Mouse (Mus musculus): ENCODE measurements at regions not wholly inside any gene's neighbourhood (a gene's known extent, or its start where the extent isn't known, plus 50 kb on each side); places are given as distances from the start of the nearest gene placed in this dataset.
A peak's percentile ranks its signal among the peaks of the same experiment; 100 is the strongest.

DNA sequence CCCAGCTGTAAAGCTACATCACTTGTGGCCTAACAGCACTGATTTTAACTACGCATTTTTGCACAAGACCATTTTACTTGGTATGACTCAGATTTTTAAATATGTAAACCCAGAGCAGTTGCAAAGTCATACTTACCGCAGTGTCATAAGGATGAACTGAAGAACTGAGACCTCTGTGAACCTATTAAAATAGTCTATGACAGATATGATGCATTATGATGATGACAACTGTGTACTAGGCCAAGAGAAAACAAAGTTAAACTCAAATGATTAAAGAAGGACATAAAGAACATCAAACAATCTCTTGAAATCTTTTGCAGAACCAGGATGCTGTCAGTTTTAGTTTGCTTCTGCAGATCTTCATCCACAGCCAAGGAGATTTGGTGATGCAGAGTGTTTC, 3483.3 kb upstream of the Gm7489 start:
- no peak for DNase-seq (ENCODE audit: extremely low read depth, low read depth, low spot score)
- TF ChIP-seq CTCF (IDR thresholded peaks at IDR 0.05; ENCODE audit: low read depth, low read length) (no peak), POLR2A (IDR thresholded peaks at IDR 0.05; ENCODE audit: extremely low read depth, insufficient read depth, low read length) (no peak)
- 94% methylated on average over 2 of the region's 2 CpGs for WGBS
- Histone ChIP-seq H3K4me1 (ENCODE audit: control insufficient read depth, insufficient read depth, low read length) (no peaks in the 10 kb centered on the region; the same call in 1 of the 2 replicates), H3K9ac (ENCODE audit: low read depth, low read length) (no peak overlapping the region), H3K27me3 (ENCODE audit: control insufficient read depth, insufficient read depth, low read length) (no peaks in the 10 kb centered on the region), H3K79me2 (ENCODE audit: control insufficient read depth, insufficient read depth, low read length) (no peaks in the 10 kb centered on the region), H3K36me3 (ENCODE audit: control insufficient read depth, insufficient read depth, low read length) (no peaks in the 10 kb centered on the region), H3K27ac (replicated peaks; ENCODE audit: insufficient read depth, low read depth, low read length) (no peak overlapping the region), H3K4me3 (ENCODE audit: insufficient read depth, low read depth, low read length) (no peak overlapping the region)

DNA sequence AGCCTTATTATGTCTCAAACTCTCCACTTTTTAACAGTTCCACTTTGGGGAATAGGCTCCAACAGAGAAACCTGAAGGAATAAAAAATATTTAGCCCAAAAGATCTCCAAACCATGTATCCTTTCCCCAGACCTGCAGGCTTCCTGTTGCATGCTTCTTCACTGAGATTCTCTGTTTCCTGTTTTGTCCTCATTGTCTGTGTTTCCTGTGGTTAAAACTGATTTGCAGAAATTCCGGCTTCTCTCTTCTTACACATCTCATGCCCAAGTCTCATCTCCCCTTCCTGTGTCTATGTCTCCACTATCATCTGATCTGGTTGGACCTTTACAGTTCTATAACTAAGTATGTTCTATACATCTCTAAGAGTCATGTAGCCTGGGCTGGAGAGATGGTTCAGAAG, 3482.2 kb upstream of the Gm7489 start:
- Histone ChIP-seq H3K4me3 (ENCODE audit: insufficient read depth, low read depth, low read length) (no peak overlapping the region), H3K9ac (ENCODE audit: low read depth, low read length) (no peak overlapping the region), H3K4me1 (ENCODE audit: control insufficient read depth, insufficient read depth, low read length) (no peaks in the 10 kb centered on the region; the same call in 1 of the 2 replicates), H3K36me3 (ENCODE audit: control insufficient read depth, insufficient read depth, low read length) (no peaks in the 10 kb centered on the region), H3K79me2 (ENCODE audit: control insufficient read depth, insufficient read depth, low read length) (no peaks in the 10 kb centered on the region), H3K27ac (replicated peaks; ENCODE audit: insufficient read depth, low read depth, low read length) (no peak overlapping the region), H3K27me3 (ENCODE audit: control insufficient read depth, insufficient read depth, low read length) (no peaks in the 10 kb centered on the region)
- TF ChIP-seq CTCF (IDR thresholded peaks at IDR 0.05; ENCODE audit: low read depth, low read length) (no peak), POLR2A (IDR thresholded peaks at IDR 0.05; ENCODE audit: extremely low read depth, insufficient read depth, low read length) (no peak)
- DNase-seq (ENCODE audit: extremely low read depth, low read depth, low spot score): no peak
- 66% methylated on average over 1 of the region's 1 CpGs for WGBS

DNA sequence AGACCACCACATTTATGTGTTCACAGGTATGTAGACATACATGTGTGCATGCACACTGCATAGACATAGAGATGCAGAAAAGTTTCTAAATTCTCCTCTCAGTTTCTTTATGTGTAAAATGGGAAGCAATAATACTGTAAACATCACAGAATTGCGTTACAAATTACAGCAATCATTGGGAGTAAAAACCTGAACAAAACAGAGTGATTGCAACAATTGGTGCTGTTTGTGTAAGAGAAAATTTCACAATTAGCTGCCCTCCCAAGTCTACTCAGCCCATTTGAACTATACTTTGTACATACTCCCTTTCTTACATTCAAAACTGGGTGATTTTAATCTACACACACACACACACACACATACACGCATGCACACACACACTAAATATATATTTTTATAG, 3480.8 kb upstream of the Gm7489 start:
- Histone ChIP-seq H3K27ac (replicated peaks; ENCODE audit: insufficient read depth, low read depth, low read length) (no peak overlapping the region), H3K27me3 (ENCODE audit: control insufficient read depth, insufficient read depth, low read length) (no peaks in the 10 kb centered on the region), H3K9ac (ENCODE audit: low read depth, low read length) (no peak overlapping the region), H3K4me3 (ENCODE audit: insufficient read depth, low read depth, low read length) (no peak overlapping the region), H3K79me2 (ENCODE audit: control insufficient read depth, insufficient read depth, low read length) (no peaks in the 10 kb centered on the region), H3K4me1 (ENCODE audit: control insufficient read depth, insufficient read depth, low read length) (no peaks in the 10 kb centered on the region; the same call in 1 of the 2 replicates), H3K36me3 (ENCODE audit: control insufficient read depth, insufficient read depth, low read length) (no peaks in the 10 kb centered on the region)
- DNase-seq (ENCODE audit: extremely low read depth, low read depth, low spot score): peak; percentile 15
- 57% methylated on average over 2 of the region's 2 CpGs for WGBS
- TF ChIP-seq CTCF (IDR thresholded peaks at IDR 0.05; ENCODE audit: low read depth, low read length) (no peak), POLR2A (IDR thresholded peaks at IDR 0.05; ENCODE audit: extremely low read depth, insufficient read depth, low read length) (no peak)

DNA sequence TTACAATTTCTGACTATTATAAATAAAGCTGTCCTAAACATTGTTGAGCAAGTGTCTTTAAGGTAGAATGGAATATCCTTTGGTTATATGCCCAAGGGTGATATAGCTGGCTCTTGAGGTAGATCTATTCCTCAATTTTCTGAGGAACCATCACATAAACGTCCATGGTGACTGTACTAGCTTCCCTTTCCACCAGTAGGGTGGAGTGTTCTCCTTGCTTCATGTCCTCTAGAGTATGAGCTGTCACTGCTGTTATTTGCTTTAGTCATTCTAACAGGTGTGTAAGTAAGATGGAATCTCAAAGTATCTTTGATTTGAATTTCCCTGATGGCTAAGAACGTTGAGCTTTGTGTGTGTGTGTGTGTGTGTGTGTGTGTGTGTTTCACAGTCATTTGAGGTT, 3475.7 kb upstream of the Gm7489 start:
- TF ChIP-seq CTCF (IDR thresholded peaks at IDR 0.05; ENCODE audit: low read depth, low read length) (no peak), POLR2A (IDR thresholded peaks at IDR 0.05; ENCODE audit: extremely low read depth, insufficient read depth, low read length) (no peak)
- H3K27me3 ChIP-seq (ENCODE audit: control insufficient read depth, insufficient read depth, low read length): no peaks in the 10 kb centered on the region
- H3K79me2 ChIP-seq (ENCODE audit: control insufficient read depth, insufficient read depth, low read length): no peaks in the 10 kb centered on the region
- no peak for DNase-seq (ENCODE audit: extremely low read depth, low read depth, low spot score)
- H3K4me3 ChIP-seq (ENCODE audit: insufficient read depth, low read depth, low read length): no peak overlapping the region
- 46% methylated on average over 2 of the region's 2 CpGs for WGBS
- no peak overlapping the region for H3K27ac ChIP-seq (replicated peaks; ENCODE audit: insufficient read depth, low read depth, low read length)
- H3K9ac ChIP-seq (ENCODE audit: low read depth, low read length): no peak overlapping the region
- no peaks in the 10 kb centered on the region for H3K36me3 ChIP-seq (ENCODE audit: control insufficient read depth, insufficient read depth, low read length)
- H3K4me1 ChIP-seq (ENCODE audit: control insufficient read depth, insufficient read depth, low read length): no peaks in the 10 kb centered on the region

DNA sequence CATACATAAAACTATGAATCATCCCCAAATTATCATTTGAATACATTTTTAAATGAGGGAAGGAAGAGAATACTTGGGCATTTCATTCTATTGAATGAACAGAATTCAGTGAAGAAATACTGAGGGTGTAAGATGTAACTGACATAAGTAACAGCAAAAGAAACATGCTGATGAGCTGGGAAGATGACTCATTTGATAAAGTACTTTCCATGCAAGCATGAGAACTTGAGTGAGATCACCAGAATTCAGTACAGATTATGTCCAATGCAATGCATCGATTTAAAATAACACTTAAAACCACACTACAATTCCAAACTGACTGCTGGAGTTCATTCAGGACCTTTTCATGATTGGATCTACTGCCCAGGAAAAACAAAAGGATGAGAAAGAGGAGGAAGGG, 3467.1 kb upstream of the Gm7489 start:
- Histone ChIP-seq H3K4me3 (ENCODE audit: insufficient read depth, low read depth, low read length) (no peak overlapping the region), H3K4me1 (ENCODE audit: control insufficient read depth, insufficient read depth, low read length) (no peaks in the 10 kb centered on the region), H3K27me3 (ENCODE audit: control insufficient read depth, insufficient read depth, low read length) (no peaks in the 10 kb centered on the region), H3K27ac (replicated peaks; ENCODE audit: insufficient read depth, low read depth, low read length) (no peak overlapping the region), H3K36me3 (ENCODE audit: control insufficient read depth, insufficient read depth, low read length) (no peaks in the 10 kb centered on the region), H3K79me2 (ENCODE audit: control insufficient read depth, insufficient read depth, low read length) (no peaks in the 10 kb centered on the region), H3K9ac (ENCODE audit: low read depth, low read length) (no peak overlapping the region)
- DNase-seq (ENCODE audit: extremely low read depth, low read depth, low spot score): no peak
- 91% methylated on average over 1 of the region's 1 CpGs for WGBS
- TF ChIP-seq CTCF (IDR thresholded peaks at IDR 0.05; ENCODE audit: low read depth, low read length): no peak
- TF ChIP-seq POLR2A (IDR thresholded peaks at IDR 0.05; ENCODE audit: extremely low read depth, insufficient read depth, low read length): no peak

DNA sequence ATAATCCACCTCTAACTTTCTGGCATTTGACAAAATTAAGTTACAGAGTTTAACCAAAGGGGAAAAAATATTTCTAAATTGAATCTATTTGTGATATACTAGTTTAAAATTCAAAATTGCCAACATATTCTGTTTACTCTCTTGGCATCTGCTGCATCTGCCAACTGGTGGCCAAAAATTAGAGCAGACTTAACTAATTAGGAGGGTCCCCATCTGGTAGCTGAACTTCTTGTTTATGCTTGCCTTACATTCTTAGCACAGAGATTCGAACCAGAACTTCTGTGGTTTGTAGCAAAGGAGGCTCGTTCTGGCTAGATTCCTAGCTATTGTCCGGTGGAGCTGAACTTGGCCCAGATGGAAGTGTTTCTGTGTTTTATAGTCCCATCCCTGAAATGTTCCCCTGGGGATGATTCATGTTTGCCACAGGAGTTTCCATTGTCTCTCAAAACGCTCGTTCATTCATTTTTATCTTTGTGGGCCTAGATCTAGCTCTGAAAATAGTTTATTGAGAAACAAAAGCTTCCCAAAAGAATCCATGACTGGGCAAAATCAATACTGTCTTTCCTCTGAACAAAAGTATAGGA, 3461.5 kb upstream of the Gm7489 start:
- Histone ChIP-seq H3K4me3 (ENCODE audit: insufficient read depth, low read depth, low read length) (no peak overlapping the region), H3K36me3 (ENCODE audit: control insufficient read depth, insufficient read depth, low read length) (no peaks in the 10 kb centered on the region), H3K79me2 (ENCODE audit: control insufficient read depth, insufficient read depth, low read length) (no peaks in the 10 kb centered on the region), H3K27me3 (ENCODE audit: control insufficient read depth, insufficient read depth, low read length) (no peaks in the 10 kb centered on the region), H3K4me1 (ENCODE audit: control insufficient read depth, insufficient read depth, low read length) (no peaks in the 10 kb centered on the region), H3K9ac (ENCODE audit: low read depth, low read length) (no peak overlapping the region), H3K27ac (replicated peaks; ENCODE audit: insufficient read depth, low read depth, low read length) (no peak overlapping the region)
- WGBS: 72% methylated on average over 5 of the region's 5 CpGs
- DNase-seq (ENCODE audit: extremely low read depth, low read depth, low spot score): no peak
- TF ChIP-seq POLR2A (IDR thresholded peaks at IDR 0.05; ENCODE audit: extremely low read depth, insufficient read depth, low read length) (no peak), CTCF (IDR thresholded peaks at IDR 0.05; ENCODE audit: low read depth, low read length) (no peak)
